Mouse (Mus musculus) neural tube, embryonic 15.5 days (tissue): ENCODE results near the gene Apoc1. TPM values are rescaled to one million over a fixed set of nuclear protein-coding genes. Genes with fewer than 3 reads are reported as not detected.
"Not testable (repeated sequence)": the region's sequence is repeated elsewhere in the genome, so short reads cannot be mapped to it uniquely, and the experiment has no call there.

ENCODE experiments used
- ATAC-seq: fragments of 200-750 bp; cut with Nextera tagmentation; 2 replicates; pipeline ENCODE4 v1.8.0; 2017; ENCODE audit warnings: mild to moderate bottlenecking, moderate TSS enrichment, moderate library complexity; ENCODE audit not compliant: low FRiP score
- H3K27ac ChIP-seq: fragments of 300-500 bp; sonication (generic); replicated peaks from 2 replicates; pipeline ENCODE4 v1.5.1; 2015; ENCODE audit warnings: mild to moderate bottlenecking, inconsistent platforms
- H3K27me3 ChIP-seq: fragments of 300-500 bp; sonication (generic); replicated peaks from 2 replicates; pipeline ENCODE4 v1.6.1; 2015; ENCODE audit warnings: inconsistent platforms
- H3K36me3 ChIP-seq: fragments of 300-500 bp; sonication (generic); 2 replicates; pipeline ENCODE4 v1.6.1; 2015; ENCODE audit warnings: inconsistent platforms
- H3K4me1 ChIP-seq: fragments of 300-500 bp; sonication (generic); 2 replicates; pipeline ENCODE4 v1.6.1; 2015; ENCODE audit warnings: inconsistent platforms
- H3K4me2 ChIP-seq: fragments of 300-500 bp; sonication (generic); 2 replicates; pipeline ENCODE4 v1.6.1; 2015; ENCODE audit warnings: inconsistent platforms, mild to moderate bottlenecking, moderate library complexity
- H3K4me3 ChIP-seq: fragments of 300-500 bp; sonication (generic); replicated peaks from 2 replicates; pipeline ENCODE4 v1.5.1; 2015; ENCODE audit warnings: mild to moderate bottlenecking, inconsistent platforms
- H3K9ac ChIP-seq: fragments of 300-500 bp; sonication (generic); replicated peaks from 2 replicates; pipeline ENCODE4 v1.6.1; 2015; ENCODE audit warnings: mild to moderate bottlenecking, inconsistent platforms
- H3K9me3 ChIP-seq: fragments of 300-500 bp; sonication (generic); replicated peaks from 2 replicates; pipeline ENCODE4 v1.6.1; 2016; ENCODE audit warnings: inconsistent platforms
- WGBS: fragments of 180-500 bp; shearing (Covaris S2); methylation state at CpG from one replicate; pipeline ENCODE4 v1.1.7; 2015; ENCODE audit warnings: mixed read lengths; 5-methylcytosine and 5-hydroxymethylcytosine counted together
- polyA plus RNA-seq: library from polyadenylated mRNA; unstranded; fragments of >200 nt; fragmentation: Nextera tagmentation; extraction: Ambion mirVana; gene quantifications from 2 replicates; pipeline ENCODE4 v1.2.1, GENCODE M21; 2015

Gene Apoc1
- polyA plus RNA-seq, 1 experiment from 2014 or later, result 6.5 TPM

DNA sequence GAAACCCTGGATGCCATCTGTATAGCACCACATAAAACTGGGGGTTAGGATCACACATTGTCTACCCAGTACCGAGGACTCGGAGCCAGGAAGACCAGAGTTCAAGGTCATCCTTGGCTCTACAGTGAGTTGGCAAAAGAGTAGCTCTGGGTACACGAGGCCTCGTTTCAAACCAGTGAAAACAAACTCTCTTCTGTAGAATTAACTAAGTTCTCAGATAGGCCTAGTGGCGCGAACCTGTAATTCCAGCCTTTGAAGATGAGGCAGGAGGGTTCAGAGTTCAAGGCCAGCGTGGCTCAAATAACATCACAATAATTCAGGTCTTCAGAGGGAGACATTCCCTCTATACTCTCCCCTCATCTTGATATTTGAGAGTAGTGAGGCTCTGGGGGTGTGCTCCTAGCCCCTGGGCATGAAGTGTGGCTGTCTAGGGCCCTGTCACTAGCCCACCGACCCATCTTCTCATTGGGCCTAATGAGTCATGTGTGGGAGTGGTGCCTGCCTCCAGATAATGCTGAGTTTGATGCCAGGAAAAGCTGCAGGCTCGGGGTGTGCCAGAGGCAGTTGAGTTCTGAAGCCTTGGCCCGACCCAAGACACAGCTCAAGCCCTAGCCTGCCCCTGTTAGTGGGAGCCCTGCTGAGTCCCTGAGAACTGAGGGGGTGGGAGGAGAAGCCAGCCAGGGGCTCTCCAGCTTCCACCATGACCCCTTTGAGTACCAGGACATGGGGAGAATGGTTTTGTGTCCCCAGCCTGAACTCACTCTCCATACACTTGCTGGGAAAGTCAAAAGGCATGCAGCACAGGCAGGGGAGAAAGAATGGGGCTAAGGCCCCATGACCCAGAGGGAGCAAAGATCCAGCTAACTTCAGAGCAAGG, 2.1 kb upstream of the Apoc1 start:
- H3K9ac ChIP-seq, result no peak overlapping the region
- no peaks in the 10 kb centered on the region for H3K27me3 ChIP-seq
- WGBS, result 89% methylated on average over 10 of the region's 10 CpGs
- peaks cover 25% of the 10 kb centered on the region for H3K4me1 ChIP-seq
- no peak for ATAC-seq
- H3K36me3 ChIP-seq, result 0 out of 2 replicates have a peak, but pooled peaks cover 4% of the 10 kb centered on the region
- H3K4me2 ChIP-seq, result no peak overlapping the region
- H3K27ac ChIP-seq, result no peak overlapping the region
- H3K9me3 ChIP-seq, result no peaks in the 10 kb centered on the region
- H3K4me3 ChIP-seq, result no peak overlapping the region

DNA sequence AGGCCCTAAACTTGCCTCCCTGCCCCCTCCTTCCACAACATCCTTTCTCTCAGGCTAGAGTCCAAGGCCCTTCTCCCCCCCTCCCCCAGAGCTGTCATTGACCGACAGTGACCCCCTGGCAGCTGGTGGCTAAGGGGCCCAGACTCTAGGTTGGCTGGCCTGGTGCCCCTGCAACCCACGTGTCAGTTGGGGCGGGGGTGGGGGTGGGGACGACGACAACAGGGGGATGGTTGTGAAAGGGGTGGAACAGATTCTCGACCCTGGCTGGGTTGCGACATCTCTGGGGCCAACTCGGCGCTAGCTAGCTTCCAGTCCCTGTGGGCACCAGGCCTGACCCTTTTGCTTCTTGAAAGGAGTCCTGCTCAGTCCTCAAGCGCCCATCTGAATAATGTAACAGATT, 961 bp upstream of the Apoc1 start:
- Histone ChIP-seq H3K4me3 (no peak overlapping the region), H3K36me3 (0 out of 2 replicates have a peak, but pooled peaks cover 4% of the 10 kb centered on the region), H3K27ac (peak overlapping the region; percentile 56), H3K9ac (no peak overlapping the region), H3K9me3 (no peaks in the 10 kb centered on the region), H3K27me3 (no peaks in the 10 kb centered on the region), H3K4me2 (no peak overlapping the region), H3K4me1 (peaks cover 14% of the 10 kb centered on the region)
- peak; percentile 46 for ATAC-seq
- WGBS, result 30% methylated on average over 10 of the region's 10 CpGs

DNA sequence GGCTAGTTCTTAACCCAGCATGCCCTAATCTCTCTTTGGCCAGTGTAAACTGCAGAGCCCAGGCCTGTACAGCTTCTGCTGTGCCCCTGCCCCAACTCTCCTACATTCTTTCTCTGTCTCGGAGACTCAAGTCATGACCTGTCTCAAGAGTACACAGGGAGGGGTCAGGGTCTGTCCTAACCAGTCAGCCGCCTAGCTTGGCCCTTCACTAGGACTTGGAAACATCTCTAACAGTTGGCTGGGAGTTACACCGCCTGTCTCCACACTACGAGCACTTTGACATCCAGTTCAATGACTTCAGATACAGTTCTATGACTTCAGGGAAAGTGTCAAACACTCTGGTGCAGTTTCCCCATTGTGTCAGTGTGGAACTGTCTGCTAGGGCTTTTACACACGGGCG, 1.0 kb downstream of the Apoc1 start:
- H3K4me1 ChIP-seq, result peaks cover 5% of the 10 kb centered on the region; the same call in 1 of the 2 replicates
- no peaks in the 10 kb centered on the region for H3K9me3 ChIP-seq
- no peak overlapping the region for H3K9ac ChIP-seq
- no peak for ATAC-seq
- no peak overlapping the region for H3K27ac ChIP-seq
- H3K4me3 ChIP-seq, result no peak overlapping the region
- H3K27me3 ChIP-seq, result no peaks in the 10 kb centered on the region
- H3K36me3 ChIP-seq, result no peaks in the 10 kb centered on the region
- H3K4me2 ChIP-seq, result no peak overlapping the region
- WGBS, result 78% methylated on average over 6 of the region's 6 CpGs

DNA sequence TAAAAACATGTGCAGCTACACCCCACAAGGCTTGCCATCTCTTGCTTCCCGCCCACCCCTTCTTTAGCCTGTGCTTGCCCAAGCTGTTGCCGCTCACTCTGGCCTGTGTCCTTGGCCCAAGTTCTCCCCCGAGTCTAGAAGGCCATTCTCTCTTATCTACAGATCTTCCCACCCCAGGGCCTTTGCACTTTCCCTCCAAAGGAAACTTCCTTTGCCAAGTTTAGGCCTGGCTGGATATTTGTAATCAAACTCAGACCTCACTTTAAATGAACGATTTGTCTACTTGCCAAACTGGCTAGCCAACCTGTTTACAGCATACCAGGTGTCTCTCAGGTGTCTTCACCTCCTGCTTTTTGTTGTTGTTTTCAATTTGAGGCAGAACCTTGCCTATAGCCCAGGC, 1.6 kb downstream of the Apoc1 start:
- H3K4me2 ChIP-seq, result no peak overlapping the region
- no peak overlapping the region for H3K9ac ChIP-seq
- no peak overlapping the region for H3K27ac ChIP-seq
- H3K36me3 ChIP-seq, result no peaks in the 10 kb centered on the region
- no peaks in the 10 kb centered on the region for H3K27me3 ChIP-seq
- ATAC-seq, result no peak
- H3K9me3 ChIP-seq, result no peaks in the 10 kb centered on the region
- peaks cover 5% of the 10 kb centered on the region; the same call in 1 of the 2 replicates for H3K4me1 ChIP-seq
- WGBS, result 90% methylated on average over 4 of the region's 4 CpGs
- H3K4me3 ChIP-seq, result no peak overlapping the region

DNA sequence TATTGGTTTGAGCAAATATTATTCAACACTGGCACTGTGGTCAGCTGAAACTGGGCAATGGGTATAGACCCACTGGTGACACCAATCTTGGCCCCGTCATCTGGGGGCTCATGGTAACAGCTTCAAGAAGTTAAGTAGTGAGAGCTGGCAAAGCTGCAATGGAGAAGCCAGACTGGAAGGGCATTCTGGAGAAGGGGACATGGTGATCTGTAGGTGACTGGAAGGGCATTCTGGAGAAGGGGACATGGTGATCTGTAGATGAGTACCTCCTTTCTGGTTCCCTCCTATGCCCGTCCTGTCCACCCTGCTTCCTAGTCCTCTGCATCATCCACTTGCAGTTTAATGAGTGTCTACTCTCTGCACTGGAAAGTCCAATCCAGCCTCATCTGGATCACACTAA, 3.8 kb downstream of the Apoc1 start:
- Histone ChIP-seq H3K4me3 (no peak overlapping the region), H3K27me3 (no peaks in the 10 kb centered on the region), H3K4me2 (no peak overlapping the region), H3K27ac (no peak overlapping the region), H3K4me1 (peaks cover 5% of the 10 kb centered on the region; the same call in 1 of the 2 replicates), H3K36me3 (no peaks in the 10 kb centered on the region), H3K9ac (no peak overlapping the region), H3K9me3 (no peaks in the 10 kb centered on the region)
- WGBS, result 95% methylated on average over 2 of the region's 2 CpGs
- no peak for ATAC-seq

DNA sequence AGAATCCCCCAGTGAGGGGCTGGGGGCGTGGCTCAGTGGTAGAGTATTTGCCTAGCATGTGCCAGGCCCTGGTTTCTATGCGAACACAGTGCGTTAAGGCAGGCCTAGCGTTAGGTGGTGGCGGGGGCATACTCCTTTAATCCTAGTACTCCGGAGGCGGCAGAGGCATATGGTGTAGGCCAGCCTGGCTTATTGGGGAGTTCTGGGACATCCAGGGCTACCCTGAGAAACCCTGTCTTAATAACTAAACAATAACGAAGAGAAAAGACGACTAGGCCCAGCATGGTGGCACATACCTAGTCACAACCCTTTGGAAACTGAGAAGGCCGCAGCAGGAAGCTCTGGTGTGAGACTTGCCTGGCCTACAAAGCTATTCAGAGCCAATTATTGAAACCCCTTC, 4.4 kb downstream of the Apoc1 start:
- Histone ChIP-seq H3K27ac (no peak overlapping the region), H3K4me1 (peaks cover 2% of the 10 kb centered on the region; the same call in 1 of the 2 replicates), H3K9ac (no peak overlapping the region), H3K27me3 (no peaks in the 10 kb centered on the region), H3K4me2 (no peak overlapping the region), H3K4me3 (no peak overlapping the region), H3K9me3 (no peaks in the 10 kb centered on the region), H3K36me3 (no peaks in the 10 kb centered on the region)
- 93% methylated on average over 10 of the region's 10 CpGs for WGBS
- ATAC-seq, result no peak

DNA sequence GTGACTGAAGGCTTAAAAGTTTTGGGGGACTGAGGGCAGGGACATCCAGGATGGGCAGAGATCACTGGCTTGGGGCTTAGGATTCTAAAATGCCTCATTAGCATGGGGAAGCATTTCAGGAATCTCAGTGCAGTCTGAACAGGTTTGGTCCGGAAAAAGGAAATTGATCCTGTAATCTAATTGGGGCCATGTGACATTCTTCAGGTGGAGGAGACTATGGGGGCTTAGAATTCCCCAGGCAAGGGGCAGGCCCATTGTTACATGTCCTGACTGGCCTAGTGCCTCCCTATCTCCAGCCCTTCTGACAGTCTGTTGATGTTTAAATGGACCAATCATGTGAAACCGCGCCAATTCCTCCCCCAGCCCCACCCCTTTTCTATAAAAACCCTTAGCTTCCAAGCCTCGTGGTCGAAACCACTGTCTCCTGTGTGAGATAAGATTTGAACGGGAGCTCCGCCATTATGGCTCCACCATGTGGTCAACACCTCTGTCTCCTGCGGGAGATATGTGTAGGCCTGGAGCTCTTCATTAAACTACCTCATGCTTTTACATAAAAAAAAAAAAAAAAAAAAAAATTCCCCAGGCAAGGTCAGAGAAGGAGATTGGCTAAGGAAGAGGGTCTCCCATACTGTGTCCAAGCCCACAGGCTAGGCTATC, 5.4 kb downstream of the Apoc1 start:
- 83% methylated on average over 8 of the region's 8 CpGs for WGBS
- H3K4me2 ChIP-seq, ATAC-seq, H3K4me3 ChIP-seq, H3K9ac ChIP-seq, H3K4me1 ChIP-seq, H3K27ac ChIP-seq, H3K36me3 ChIP-seq, H3K27me3 ChIP-seq, H3K9me3 ChIP-seq: not testable (repeated sequence)

DNA sequence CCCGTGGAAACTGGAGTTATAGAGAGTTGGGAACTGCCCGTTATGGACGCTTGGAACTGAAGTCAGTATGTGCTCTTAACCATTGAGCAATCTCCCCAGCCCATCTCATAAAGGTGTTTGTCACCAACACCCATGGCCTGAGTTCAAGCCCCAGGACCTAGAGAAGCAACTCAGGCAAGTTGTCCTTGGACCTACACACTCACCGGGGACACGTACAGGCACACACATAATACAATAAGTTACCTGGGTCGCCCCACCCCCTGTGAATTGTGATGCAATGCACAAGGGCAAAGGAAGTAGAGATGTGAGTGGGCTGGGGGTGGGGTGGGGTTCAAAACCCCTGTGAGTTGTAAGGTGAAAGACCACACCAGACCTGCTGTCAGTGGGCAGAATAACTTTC, 5.9 kb downstream of the Apoc1 start:
- no peaks in the 10 kb centered on the region for H3K4me1 ChIP-seq
- no peak overlapping the region for H3K9ac ChIP-seq
- ATAC-seq, result no peak
- H3K4me3 ChIP-seq, result no peak overlapping the region
- 91% methylated on average over 6 of the region's 6 CpGs for WGBS
- no peaks in the 10 kb centered on the region for H3K36me3 ChIP-seq
- H3K27ac ChIP-seq, result no peak overlapping the region
- H3K4me2 ChIP-seq, result no peak overlapping the region
- no peaks in the 10 kb centered on the region for H3K9me3 ChIP-seq
- no peaks in the 10 kb centered on the region for H3K27me3 ChIP-seq

DNA sequence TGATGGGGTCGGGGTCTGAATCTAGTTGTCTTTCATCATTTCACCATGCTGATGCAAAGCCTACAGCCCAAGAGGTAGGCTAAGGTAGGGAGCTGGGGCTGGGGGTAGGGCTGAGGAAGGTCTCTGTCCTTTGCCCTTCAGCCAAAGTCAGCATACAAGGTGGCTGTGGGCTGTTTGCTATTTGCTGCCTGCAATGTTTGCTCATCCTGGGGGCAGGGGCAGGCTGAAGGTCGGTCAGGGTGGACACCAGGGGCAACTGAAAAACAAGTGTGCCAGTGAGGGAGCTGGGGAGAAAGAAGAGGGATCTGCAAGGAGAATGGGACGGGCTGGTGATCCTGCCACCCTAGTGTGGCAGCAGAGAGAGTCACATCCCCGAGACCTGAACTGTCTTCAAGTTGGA, 7.1 kb downstream of the Apoc1 start:
- Histone ChIP-seq H3K4me1 (no peaks in the 10 kb centered on the region), H3K4me3 (no peak overlapping the region), H3K4me2 (no peak overlapping the region), H3K36me3 (no peaks in the 10 kb centered on the region), H3K27me3 (no peaks in the 10 kb centered on the region), H3K27ac (no peak overlapping the region), H3K9ac (no peak overlapping the region), H3K9me3 (no peaks in the 10 kb centered on the region)
- no peak for ATAC-seq
- WGBS, result 79% methylated on average over 4 of the region's 4 CpGs

DNA sequence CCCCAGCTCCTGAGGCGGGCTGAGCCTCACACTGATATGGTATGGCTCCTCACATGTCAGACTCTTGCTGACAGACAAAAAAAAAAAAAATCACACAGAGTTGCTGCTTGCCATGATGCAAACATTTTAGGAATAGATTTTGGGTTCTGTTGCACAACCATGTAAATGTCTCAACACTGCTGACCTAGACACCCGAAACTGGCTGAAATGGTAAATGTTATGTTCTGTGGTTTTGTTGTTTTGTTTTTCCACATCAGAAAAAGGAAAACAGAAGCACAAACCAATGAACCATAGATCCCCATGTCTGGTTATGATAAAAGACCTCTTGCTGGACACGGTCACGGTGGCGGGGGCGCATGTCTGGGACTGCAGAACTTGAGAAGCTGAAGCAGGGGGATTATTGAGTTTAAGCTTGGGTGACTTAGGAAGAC, 8.7 kb downstream of the Apoc1 start:
- Histone ChIP-seq H3K9ac (no peak overlapping the region), H3K27me3 (no peaks in the 10 kb centered on the region), H3K9me3 (no peaks in the 10 kb centered on the region), H3K4me2 (no peak overlapping the region), H3K36me3 (no peaks in the 10 kb centered on the region), H3K4me3 (no peak overlapping the region), H3K27ac (no peak overlapping the region), H3K4me1 (no peaks in the 10 kb centered on the region)
- WGBS, result 92% methylated on average over 6 of the region's 6 CpGs
- ATAC-seq, result no peak

DNA sequence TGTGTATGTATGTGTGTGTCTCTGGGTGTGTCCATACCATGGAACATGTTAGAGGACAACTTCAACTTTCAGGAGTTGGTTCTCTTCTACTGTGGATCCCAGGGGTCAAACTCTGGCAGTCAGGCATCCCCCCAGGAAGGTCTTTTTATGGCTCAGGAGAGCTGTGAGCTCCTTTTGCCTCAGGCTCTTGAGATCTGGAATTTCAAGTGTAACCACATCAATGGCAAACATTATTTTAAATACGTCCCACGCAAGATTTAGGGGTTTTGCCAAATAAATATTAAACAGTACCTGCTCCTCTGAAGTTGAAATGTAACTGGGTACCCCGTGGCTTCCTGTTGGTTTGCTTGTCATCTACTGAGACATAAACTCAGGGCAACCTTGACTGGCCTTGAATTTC, 9.5 kb downstream of the Apoc1 start:
- no peak for ATAC-seq
- Histone ChIP-seq H3K4me2 (no peak overlapping the region), H3K27me3 (no peaks in the 10 kb centered on the region), H3K27ac (no peak overlapping the region), H3K9me3 (no peaks in the 10 kb centered on the region), H3K36me3 (no peaks in the 10 kb centered on the region), H3K4me3 (no peak overlapping the region), H3K9ac (no peak overlapping the region), H3K4me1 (no peaks in the 10 kb centered on the region)
- 80% methylated on average over 3 of the region's 3 CpGs for WGBS

DNA sequence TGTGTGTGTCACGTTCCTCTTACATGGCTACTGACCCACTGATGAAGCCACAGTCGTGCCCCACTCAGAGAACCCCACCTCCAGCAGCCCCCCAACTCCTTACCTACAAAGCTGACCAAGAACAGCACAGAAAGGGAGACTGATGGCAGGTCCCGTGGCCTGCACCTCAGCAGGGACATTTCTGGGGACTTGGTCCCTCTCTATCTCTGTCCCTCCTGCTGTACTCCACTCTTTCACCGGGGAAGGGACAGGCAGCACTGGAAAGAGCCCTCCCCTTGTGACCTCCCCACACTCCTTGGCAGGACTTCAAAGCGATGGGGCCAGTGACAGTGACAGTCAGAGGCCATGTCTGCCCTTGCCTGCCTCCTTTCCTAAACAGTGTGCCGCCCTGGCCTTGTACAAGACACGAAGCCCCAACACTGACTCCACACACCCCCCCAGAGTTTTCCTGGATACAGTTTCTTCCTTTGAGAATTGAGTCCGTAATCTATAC, 11.2 kb downstream of the Apoc1 start, which contains the start of the genes Gm44805 and Apoc4:
Gene Gm44805 (minus strand): TSS at position 222 of the 493 bp plus-strand sequence.
Gene Apoc4 (minus strand): TSS at position 278 of the 493 bp plus-strand sequence.
- ATAC-seq, result no peak
- no peaks in the 10 kb centered on the region for H3K36me3 ChIP-seq
- 70% methylated on average over 8 of the region's 8 CpGs for WGBS
- no peak within 1 kb of the TSS for H3K4me2 ChIP-seq
- H3K9ac ChIP-seq, result no peak within 1 kb of the TSS
- H3K27me3 ChIP-seq, result no peaks in the 10 kb centered on the region
- H3K27ac ChIP-seq, result no peak within 1 kb of the TSS
- H3K4me3 ChIP-seq, result no peak within 1 kb of the TSS
- H3K4me1 ChIP-seq, result no peaks in the 10 kb centered on the region
- no peaks in the 10 kb centered on the region for H3K9me3 ChIP-seq
